Mouse (Mus musculus): ENCODE results near the gene St14. TPM values are rescaled to one million over a fixed set of nuclear protein-coding genes. Genes with fewer than 3 reads are reported as not detected.
A peak's percentile ranks its signal among the peaks of the same experiment; 100 is the strongest.

St14 gene
- total RNA-seq, 2 experiments from 2014 or later: 0.34 to 0.36 TPM

DNA sequence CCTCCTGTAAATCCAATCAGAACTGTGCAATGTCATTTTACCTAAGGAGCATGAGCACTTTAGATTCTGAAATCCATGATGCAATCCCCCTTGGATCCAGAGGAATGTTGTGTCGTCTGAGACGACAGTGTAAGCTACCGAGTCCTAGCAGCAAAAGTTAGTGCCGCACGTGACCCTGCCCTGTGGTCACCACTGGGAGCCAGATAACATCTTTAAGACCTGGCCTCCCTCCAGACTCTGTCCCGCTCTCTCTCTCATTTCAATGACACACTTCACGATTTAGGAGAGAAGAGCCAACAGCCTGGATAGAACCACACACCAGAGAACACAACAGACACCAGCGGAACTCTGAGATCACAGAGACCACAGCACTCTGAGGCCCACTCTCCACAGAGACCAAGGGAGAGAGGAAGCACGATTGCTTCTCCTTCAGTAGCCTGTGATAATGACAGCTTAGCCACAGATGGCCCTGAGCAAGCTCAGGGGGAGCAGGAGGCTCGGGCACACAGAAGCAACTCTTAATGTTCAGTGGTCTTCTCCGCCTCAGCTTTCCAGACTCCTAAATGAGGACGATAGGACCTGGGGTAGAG lies 3.7 kb downstream of the St14 start:
- no peak for DNase-seq
- intact Hi-C loops (cut with DNase I): no loop called here

DNA sequence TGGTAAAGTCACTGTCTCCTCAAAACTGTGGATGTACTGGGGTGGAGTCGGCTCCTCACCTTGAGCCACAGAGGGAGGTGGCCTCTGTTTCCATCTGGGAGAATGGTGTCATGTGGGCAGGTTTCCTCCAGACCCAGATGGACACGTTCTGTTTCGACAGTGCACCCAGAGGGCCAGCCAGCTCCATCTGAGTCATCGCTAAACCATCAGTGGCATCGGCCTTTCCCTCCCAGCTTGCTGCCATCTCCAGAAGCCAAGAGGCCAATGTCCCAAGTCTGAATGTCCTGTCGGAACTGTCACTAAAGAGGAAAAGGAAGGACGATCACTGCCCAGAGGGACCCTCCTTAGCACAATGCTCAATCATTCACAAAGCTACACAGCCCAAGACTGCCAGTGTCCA lies 5.6 kb downstream of the St14 start:
- intact Hi-C loops (cut with DNase I): no loop called here
- DNase-seq: no peak

GRCm38 (mm10) chr9:31122464-31123030 lies 9.1 kb downstream of the St14 start:
- no peak for DNase-seq
- intact Hi-C loops (cut with DNase I): no loop called here

DNA sequence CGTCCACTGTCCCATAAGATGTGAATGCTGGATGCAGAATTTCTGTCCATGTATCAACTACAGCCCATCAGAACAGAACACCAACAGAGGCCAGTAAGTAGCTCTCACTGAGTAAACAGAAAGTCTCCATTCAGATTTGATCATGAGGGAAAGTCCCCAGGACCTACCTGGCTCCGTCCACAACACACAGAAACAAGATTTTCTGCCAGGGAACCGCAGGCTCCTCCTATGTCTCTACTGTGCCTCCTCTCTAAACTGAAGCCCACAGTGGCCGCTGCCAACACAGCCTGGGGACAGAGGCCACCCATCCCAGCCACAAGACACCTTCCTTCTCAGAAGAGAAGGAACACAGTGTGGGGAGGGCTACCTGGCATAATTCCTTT lies 11.1 kb downstream of the St14 start:
- intact Hi-C loops (cut with DNase I): no loop called here
- DNase-seq: no peak

DNA sequence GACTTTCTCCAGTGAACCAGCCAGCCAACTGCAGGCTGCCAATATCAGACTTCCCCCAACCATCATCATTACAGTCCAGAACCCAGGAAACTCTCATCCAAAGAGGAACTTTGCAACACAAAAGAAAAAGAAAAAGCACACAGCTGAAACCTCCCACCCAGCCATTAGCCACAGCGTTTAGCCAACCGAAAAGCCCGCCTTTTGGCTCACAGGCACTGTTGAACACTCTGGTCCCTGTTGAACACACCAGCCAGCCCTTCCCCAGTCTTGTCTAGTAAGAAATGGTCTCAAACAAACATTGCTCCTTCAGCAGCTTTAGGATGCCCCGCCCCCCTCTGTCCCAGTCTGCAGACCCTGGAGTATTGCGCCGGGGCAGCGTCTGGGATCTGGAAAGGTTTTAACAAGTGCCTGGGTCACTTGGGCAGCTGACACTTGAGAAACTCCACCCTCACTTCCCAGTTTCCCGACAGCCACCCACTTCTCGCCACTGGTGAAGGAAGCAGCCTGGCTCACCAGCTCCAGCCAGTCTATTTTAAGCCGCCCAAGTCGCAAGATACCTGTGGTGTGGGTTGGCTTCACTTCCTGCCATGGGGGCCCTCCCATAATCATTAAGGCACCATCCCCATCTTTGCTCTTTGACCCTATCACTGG lies 11.6 kb downstream of the St14 start:
- intact Hi-C loops (cut with DNase I): no loop called here
- no peak for DNase-seq

- no peak for DNase-seq
- intact Hi-C loops (cut with DNase I): no loop called here
Observed at GRCm38 (mm10) chr9:31119405-31119804, 12.2 kb downstream of the St14 start.

GRCm38 (mm10) chr9:31118520-31119298 lies 12.9 kb downstream of the St14 start:
- intact Hi-C loops (cut with DNase I): no loop called here
- DNase-seq: no peak

- no peak for DNase-seq
- intact Hi-C loops (cut with DNase I): no loop called here
Observed at GRCm38 (mm10) chr9:31117488-31117887, 14.2 kb downstream of the St14 start.

DNA sequence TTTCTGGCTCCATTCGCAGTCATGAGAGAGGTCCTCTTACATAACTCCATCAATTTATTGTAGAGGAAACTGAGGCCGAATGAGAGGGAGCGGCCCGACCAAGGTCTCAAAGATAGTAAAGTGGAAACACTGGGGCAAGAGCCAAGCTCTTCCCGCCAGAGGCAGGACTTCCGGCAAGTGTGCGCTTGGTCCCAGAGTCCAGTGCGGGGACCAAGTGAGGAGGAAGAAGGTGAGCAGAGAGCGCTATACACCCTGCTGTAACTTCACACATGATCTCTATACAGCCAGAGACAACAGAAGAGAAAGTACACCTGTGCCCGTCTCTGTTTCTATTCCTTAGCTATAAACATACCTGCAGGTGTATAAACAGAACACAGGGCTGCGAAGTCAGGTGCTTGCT lies 14.6 kb downstream of the St14 start:
- no peak for DNase-seq
- intact Hi-C loops (cut with DNase I): no loop called here

DNA sequence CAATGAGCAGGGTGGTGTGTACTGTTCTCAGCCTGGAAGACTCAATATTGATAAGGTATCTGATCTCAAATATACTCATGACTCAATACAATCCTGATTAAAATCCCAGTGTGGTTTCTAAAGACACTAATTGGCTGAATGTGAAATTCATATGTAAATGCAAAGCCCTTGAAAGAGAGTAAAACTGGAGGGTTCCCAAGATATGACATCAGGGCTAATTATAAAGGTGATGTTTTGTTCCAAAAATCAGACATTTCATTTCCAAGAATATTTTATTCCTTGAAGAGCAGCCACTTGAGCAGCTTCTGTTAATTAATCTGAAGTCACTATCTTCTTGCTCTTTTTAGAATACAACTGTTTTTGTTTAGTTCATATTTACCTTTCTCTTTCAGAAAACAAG lies 16.1 kb downstream of the St14 start:
- no peak for DNase-seq
- intact Hi-C loops (cut with DNase I): no loop called here

DNA sequence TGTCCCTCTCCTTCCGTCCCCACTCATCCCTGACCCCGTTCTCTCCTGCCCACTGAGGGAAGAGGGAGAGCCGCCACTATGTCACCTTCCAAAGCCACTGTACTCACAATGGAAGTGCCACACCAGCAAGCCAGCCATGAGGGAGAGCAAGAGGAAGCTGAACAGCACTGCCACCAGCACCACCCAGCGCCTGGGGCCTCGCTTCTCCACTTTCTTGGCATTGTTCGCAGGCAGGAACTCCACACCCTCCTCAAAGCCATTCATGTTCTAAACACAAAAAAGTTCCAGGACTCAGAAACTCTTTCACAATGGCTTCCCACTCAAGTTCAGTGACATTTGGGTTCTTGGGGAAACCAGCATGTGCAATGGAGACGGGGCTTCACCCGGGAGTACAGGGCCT lies 23.2 kb downstream of the St14 start:
- intact Hi-C loops (cut with DNase I): no loop called here
- no peak for DNase-seq

DNA sequence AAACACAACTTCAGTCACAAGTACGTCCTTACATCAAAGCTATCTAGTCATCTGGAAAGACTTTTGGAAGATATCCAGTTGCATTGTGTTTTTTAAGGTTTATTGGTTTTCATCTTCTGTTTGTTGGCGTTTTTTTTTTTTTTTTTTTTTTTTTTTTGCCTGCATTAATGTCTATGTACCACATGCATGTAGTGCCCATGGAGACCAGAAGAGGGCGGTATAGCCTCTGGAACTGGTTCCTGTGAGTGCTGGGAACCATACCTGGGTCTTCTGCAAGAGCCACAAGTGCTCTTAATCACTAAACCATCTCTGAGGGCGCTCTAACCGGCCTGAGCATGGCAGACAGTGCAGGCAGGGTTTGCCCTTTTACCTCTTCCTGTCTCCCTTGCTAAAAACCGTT lies 33.5 kb downstream of the St14 start:
- DNase-seq: no peak
- intact Hi-C loops (cut with DNase I): no loop called here

- peak in 1 of 2 experiments; percentile 18 for DNase-seq
- intact Hi-C loops (cut with DNase I): no loop called here
Observed at GRCm38 (mm10) chr9:31097088-31098082, 34.3 kb downstream of the St14 start.

DNA sequence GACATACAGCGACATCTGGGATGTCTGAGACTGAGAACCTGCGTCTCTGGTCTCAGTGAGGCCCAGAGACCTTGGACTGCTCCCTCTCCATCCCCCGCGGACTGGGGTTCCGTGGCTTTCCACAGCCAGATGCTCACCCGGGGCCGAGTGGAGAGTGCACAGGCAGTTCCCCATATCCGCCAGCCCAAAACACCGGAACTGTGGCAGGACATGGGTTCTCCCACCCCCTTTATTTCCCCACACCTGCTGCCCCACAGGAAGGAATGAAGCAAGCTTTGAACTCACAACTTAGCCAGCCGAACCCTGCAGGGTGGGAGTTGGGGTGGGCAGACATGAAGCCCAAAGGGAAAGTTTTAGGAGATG lies 38.8 kb downstream of the St14 start:
- intact Hi-C loops (cut with DNase I): no loop called here
- no peak for DNase-seq

DNA sequence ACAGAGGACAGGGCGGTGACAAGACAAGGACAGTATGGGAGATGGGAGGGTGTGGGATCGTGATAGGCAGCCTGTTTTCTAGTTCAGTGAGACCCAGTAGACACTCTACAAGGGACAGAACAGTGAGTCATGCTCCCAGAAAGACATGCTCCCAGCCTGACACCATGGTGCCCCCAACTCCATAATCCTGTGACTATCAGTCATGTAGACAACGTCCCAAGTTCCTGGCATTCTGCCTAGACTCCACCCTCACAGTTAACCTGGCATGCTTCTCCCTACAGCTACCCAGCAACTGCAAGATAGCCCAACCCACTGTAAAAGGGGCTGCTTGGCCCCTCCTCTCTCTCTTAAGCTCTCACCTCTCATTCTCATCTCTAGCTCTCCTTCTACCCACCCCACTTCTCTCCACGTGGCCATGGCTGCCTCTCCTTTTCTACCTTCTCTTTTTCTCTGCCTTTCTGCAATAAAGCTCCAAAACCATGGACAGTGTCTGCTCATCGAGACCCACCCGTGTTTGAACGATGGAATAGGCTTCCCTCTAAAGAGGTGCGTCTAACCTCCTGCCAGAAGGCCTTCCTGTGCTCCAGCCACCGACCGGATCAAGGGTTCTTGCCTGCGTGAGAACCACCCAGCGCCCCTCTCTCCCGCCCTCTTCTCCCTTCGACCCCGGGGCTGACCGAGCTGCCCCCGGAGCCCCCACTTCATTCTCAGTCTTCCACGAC lies 39.4 kb downstream of the St14 start:
- intact Hi-C loops (cut with DNase I): no loop called here
- DNase-seq: no peak

GRCm38 (mm10) chr9:31091162-31091581 lies 40.5 kb downstream of the St14 start:
- no peak for DNase-seq

GRCm38 (mm10) chr9:31090081-31091023 lies 41.3 kb downstream of the St14 start:
- no peak for DNase-seq
- intact Hi-C loops (cut with DNase I): no loop called here

More at GRCm38 (mm10) chr9:31091162-31091581, 40.5 kb downstream of the St14 start:
- intact Hi-C loops (cut with DNase I): no loop called here

DNA sequence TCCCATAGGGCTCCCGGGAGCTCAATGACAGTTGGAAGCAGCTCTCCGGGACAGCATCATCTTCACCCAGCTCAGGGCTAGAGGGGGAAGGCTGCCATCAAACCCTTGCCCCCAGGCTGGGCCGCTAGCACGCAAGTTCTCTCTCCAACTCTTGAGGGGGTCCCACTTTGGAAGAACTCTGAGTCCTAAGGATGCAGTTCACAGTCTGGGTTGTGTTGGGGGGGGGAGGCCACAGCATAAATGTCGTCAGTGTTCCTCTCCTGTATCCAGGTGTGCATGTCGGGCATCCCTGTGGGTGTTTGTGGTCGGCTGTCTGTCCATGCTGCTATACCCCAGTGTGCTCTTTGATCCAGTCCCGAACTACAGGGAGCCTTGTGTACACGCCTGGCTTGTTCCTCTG lies 42.1 kb downstream of the St14 start:
- intact Hi-C loops (cut with DNase I): loop anchor here (5.0 kb wide), 1 partner anchor 642 kb away; no protein-coding TSS in a partner anchor
- no peak for DNase-seq

Measured in heart, postnatal 14 days (tissue).